Mouse (Mus musculus) embryonic facial prominence, embryonic 15.5 days (tissue): Measurements from ENCODE around the gene Lilr4b. TPM values are rescaled to one million over a fixed set of nuclear protein-coding genes. Genes with fewer than 3 reads are reported as not detected.
"Not testable (repeated sequence)": the region's sequence is repeated elsewhere in the genome, so short reads cannot be mapped to it uniquely, and the experiment has no call there.

Experiments
- ATAC-seq: fragments of 200-750 bp; cut with Nextera tagmentation; 2 replicates; pipeline ENCODE4 v1.8.0; 2017; ENCODE audit warnings: low read depth, moderate TSS enrichment; ENCODE audit not compliant: insufficient number of reproducible peaks, low FRiP score, low TSS enrichment
- H3K27ac ChIP-seq: fragments of 300-500 bp; sonication (generic); replicated peaks from 2 replicates; pipeline ENCODE4 v1.5.1; 2015; ENCODE audit warnings: mild to moderate bottlenecking, inconsistent platforms
- H3K27me3 ChIP-seq: fragments of 300-500 bp; sonication (generic); 2 replicates; pipeline ENCODE4 v1.6.1; 2015; ENCODE audit warnings: inconsistent platforms
- H3K36me3 ChIP-seq: fragments of 300-500 bp; sonication (generic); 2 replicates; pipeline ENCODE4 v1.6.1; 2015; ENCODE audit warnings: mild to moderate bottlenecking, inconsistent platforms
- H3K4me1 ChIP-seq: fragments of 300-500 bp; sonication (generic); 2 replicates; pipeline ENCODE4 v1.6.1; 2015; ENCODE audit warnings: inconsistent platforms
- H3K4me2 ChIP-seq: fragments of 300-500 bp; sonication (generic); replicated peaks from 2 replicates; pipeline ENCODE4 v1.6.1; 2015; ENCODE audit warnings: mild to moderate bottlenecking, inconsistent platforms
- H3K4me3 ChIP-seq: fragments of 300-500 bp; sonication (generic); replicated peaks from 2 replicates; pipeline ENCODE4 v1.5.1; 2015; ENCODE audit warnings: mild to moderate bottlenecking, inconsistent platforms
- H3K9ac ChIP-seq: fragments of 300-500 bp; sonication (generic); 2 replicates; pipeline ENCODE4 v1.6.1; 2015; ENCODE audit warnings: inconsistent platforms
- H3K9me3 ChIP-seq: fragments of 300-500 bp; sonication (generic); replicated peaks from 2 replicates; pipeline ENCODE4 v1.6.1; 2016; ENCODE audit warnings: inconsistent platforms
- WGBS: fragments of 180-500 bp; shearing (Covaris S2); methylation state at CpG from one replicate; pipeline ENCODE4 v1.1.7; 2015; 5-methylcytosine and 5-hydroxymethylcytosine counted together
- polyA plus RNA-seq: library from polyadenylated mRNA; unstranded; fragments of >200 nt; fragmentation: Nextera tagmentation; extraction: Ambion mirVana; gene quantifications from 2 replicates; pipeline ENCODE4 v1.2.1, GENCODE M21; 2015

Gene Lilr4b
- polyA plus RNA-seq = 3.6 and 4.0 TPM in 2 replicates

DNA sequence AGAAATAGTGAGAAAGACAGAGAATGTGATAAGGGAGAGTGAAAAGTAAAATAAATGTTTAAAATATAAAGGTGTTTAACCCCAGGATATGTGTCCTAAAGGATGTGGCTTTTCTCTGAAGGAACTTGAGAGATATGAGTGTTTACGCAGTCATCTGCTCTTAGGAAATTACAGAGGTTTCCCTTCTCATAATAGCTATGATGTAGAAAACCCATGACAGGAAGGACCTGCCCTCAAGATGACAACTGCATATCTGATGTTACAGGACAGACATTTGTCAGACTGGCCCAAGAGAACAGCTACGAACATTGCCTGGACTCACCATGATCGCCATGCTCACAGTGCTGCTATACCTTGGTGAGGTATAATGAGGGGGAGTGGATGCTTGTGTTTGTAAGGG, at the start of gene Lilr4b, which contains the start of gene Gm49339:
Gene Lilr4b (plus strand): TSS at position 236 of the 400 bp plus-strand sequence.
Gene Gm49339 (plus strand): TSS at position 216 of the 400 bp plus-strand sequence.
- not testable (repeated sequence) for H3K9me3 ChIP-seq, H3K36me3 ChIP-seq, H3K27me3 ChIP-seq, H3K9ac ChIP-seq, H3K4me2 ChIP-seq, H3K27ac ChIP-seq, ATAC-seq, H3K4me3 ChIP-seq, H3K4me1 ChIP-seq
- 97% methylated on average over 2 of the region's 3 CpGs for WGBS

DNA sequence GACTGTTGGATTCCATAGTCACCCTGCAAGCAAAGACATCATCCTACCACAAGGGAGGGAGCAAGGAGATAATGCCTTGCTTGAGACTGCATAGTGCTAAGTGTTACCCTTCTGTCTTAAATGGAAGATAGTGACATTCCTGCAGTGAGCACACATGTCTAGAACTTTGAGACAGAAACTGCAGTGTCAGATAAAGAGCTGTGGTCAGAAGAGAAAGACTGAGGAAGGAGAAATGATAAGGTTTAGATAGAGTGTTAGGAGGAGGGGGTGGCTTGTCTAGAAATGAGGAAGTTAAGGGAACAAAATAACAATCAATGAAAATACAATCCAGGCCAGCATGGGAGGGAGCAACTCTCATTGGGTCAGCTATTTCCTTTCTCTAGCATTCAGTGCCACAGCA, 47.5 kb upstream of the Lilr4b start:
- no peaks in the 10 kb centered on the region for H3K4me1 ChIP-seq

DNA sequence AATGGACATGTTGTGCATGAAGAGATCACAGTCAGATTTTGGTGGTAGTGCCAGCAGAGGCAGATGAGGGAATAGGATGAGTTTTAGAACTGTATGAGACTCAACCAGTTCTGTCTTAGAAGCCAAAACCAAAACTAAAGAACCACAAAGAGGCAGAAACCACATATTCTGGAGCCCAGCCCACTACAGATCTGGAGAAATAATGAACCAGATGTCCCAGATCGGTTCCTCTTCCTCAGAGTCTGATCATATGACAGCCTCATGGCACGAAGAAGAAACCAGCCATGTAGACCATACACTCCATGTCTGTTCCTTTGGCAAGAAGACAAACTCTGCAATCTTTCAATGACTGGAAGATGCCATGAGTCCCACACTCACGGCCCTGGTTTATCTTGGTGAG, 44.7 kb upstream of the Lilr4b start:
- Histone ChIP-seq H3K4me1 (no peaks in the 10 kb centered on the region), H3K9ac (no peak overlapping the region), H3K27me3 (no peaks in the 10 kb centered on the region), H3K36me3 (no peaks in the 10 kb centered on the region), H3K27ac (no peak overlapping the region), H3K4me3 (no peak overlapping the region), H3K9me3 (no peaks in the 10 kb centered on the region), H3K4me2 (no peak overlapping the region)
- ATAC-seq = no peak
- 70% methylated on average over 3 of the region's 3 CpGs for WGBS

More for the DNA sequence above, 47.5 kb upstream of the Lilr4b start:
- no peak overlapping the region for H3K27ac ChIP-seq
- H3K4me2 ChIP-seq = no peak overlapping the region
- H3K4me3 ChIP-seq = no peak overlapping the region
- no peak for ATAC-seq
- no peaks in the 10 kb centered on the region for H3K36me3 ChIP-seq
- no peak overlapping the region for H3K9ac ChIP-seq
- no peaks in the 10 kb centered on the region for H3K9me3 ChIP-seq
- H3K27me3 ChIP-seq = no peaks in the 10 kb centered on the region

DNA sequence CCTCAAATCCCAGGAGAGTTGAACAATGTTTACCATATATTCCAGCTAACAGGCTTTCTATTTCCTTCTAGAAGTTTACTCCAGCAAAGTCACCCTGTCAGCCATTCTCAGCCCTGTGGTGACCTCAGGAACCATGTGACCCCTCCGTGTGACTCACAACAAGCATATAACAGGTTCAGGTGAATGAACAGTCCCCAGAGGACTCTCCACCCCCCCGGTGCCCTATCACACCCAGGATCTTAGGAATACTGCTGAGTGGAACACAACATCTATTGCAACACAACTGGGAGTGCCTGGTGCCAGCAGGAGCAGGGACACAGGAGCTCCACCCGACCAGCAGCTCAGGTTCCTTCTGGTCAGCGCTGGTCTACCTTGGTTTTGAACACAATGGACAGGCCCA, 28.8 kb upstream of the Lilr4b start:
- ATAC-seq = no peak
- H3K9ac ChIP-seq = no peak overlapping the region
- no peaks in the 10 kb centered on the region for H3K27me3 ChIP-seq
- no peak overlapping the region for H3K4me2 ChIP-seq
- no peak overlapping the region for H3K4me3 ChIP-seq
- H3K27ac ChIP-seq = no peak overlapping the region
- no peaks in the 10 kb centered on the region for H3K4me1 ChIP-seq
- H3K36me3 ChIP-seq = no peaks in the 10 kb centered on the region
- 77% methylated on average over 4 of the region's 4 CpGs for WGBS
- H3K9me3 ChIP-seq = no peaks in the 10 kb centered on the region

DNA sequence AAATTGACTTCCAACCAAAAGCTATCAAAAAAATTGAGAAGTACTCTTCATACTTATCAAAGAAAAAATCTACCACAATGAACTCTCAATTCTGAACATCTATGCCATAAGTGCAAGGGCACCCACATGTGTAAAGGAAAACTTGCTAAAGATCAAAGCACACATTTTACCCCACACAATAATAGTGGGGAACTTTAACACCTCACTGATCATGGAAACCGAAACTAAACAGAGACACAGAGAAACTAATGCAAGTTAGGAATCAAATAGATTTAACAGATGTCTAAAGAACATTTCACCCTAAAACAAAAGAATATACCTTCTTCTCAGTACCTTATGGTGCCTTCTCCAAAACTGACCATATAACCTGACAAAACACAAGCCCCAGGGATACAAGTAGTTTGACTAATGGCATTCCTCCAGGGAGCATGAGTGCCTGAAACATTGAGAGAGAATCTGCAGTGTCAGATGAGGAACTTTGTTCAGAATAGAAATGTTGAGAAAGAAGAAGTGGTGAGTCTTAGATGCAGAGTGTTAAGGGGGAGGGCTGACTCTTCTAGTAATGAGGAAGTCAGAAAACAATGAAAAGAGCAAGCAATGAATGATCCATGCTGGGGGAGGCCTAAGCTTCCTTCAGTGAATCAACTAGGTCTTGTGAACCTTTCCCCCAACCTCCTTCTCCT, 26.7 kb upstream of the Lilr4b start:
- Histone ChIP-seq H3K4me2 (no peak overlapping the region), H3K9ac (no peak overlapping the region), H3K27ac (no peak overlapping the region), H3K36me3 (no peaks in the 10 kb centered on the region), H3K27me3 (no peaks in the 10 kb centered on the region), H3K4me1 (no peaks in the 10 kb centered on the region), H3K4me3 (no peak overlapping the region), H3K9me3 (no peaks in the 10 kb centered on the region)
- 74% methylated on average over 1 of the region's 1 CpGs for WGBS
- no peak for ATAC-seq

DNA sequence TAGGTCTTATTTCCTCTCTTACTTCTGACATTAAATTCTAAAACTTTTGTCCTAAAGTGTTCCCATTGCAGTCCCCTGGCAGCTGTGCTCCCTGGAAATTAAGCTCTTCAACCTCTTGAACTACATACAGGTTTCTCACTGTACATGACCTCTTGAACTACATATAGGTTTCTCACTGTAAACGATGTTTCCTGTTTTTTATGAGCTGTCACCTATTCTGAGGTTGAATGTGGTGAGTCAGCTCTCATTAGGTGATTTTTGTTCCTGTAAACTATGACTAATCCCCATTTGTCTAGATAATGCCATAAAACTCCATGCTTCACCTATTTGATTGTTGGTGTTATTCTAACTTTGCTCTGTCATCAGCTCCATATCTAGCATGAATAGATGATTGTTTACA, 26.1 kb upstream of the Lilr4b start:
- Histone ChIP-seq H3K9me3 (no peaks in the 10 kb centered on the region), H3K4me1 (no peaks in the 10 kb centered on the region), H3K9ac (no peak overlapping the region), H3K4me3 (no peak overlapping the region), H3K27ac (no peak overlapping the region), H3K4me2 (no peak overlapping the region), H3K27me3 (no peaks in the 10 kb centered on the region), H3K36me3 (no peaks in the 10 kb centered on the region)
- WGBS = 55% methylated on average over 1 of the region's 1 CpGs
- no peak for ATAC-seq

DNA sequence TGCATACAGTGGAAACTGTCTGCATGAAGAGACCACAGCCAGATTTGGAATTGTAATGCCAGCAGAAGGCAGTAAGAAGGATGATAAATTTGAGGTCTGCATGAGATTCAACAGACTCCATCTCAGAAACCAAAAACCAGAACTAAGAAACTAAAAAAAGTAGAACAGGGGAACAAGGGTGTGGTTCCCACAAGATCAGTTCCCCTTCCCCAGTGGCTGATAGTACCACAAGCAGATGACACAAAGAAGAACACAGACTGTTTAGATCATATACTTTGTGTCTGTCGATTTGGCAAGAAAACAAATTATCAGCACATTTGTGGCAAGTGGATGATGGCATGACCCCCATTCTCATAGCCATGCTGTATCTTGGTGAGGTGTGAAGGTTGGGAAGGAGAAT, 24.7 kb upstream of the Lilr4b start:
- H3K27ac ChIP-seq = no peak overlapping the region
- no peaks in the 10 kb centered on the region for H3K4me1 ChIP-seq
- WGBS = 75% methylated on average over 1 of the region's 1 CpGs
- no peak overlapping the region for H3K4me3 ChIP-seq
- ATAC-seq = no peak
- no peak overlapping the region for H3K4me2 ChIP-seq
- no peak overlapping the region for H3K9ac ChIP-seq
- H3K9me3 ChIP-seq = no peaks in the 10 kb centered on the region
- H3K36me3 ChIP-seq = no peaks in the 10 kb centered on the region
- H3K27me3 ChIP-seq = no peaks in the 10 kb centered on the region

DNA sequence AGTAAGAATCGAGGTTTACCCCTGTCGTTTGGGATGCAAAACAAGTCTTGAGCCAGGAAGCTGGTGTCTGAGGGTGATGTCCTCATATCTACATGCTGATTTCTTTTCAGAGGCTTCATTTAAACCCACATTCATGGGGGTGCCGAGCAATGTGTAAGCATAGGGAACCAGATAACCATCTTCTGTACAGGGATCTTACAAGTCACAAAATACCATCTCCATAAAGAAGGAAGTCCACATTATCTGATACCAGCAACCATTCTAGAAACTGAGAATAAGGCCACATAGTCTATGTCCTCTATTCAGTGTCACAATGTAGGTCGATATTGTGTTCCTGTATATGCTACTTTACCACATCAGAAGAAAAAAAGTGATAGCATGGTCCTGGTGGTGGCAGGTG, 24.1 kb upstream of the Lilr4b start:
- Histone ChIP-seq H3K4me2 (no peak overlapping the region), H3K4me1 (no peaks in the 10 kb centered on the region), H3K27me3 (no peaks in the 10 kb centered on the region), H3K36me3 (no peaks in the 10 kb centered on the region), H3K4me3 (no peak overlapping the region), H3K9ac (no peak overlapping the region), H3K27ac (no peak overlapping the region), H3K9me3 (no peaks in the 10 kb centered on the region)
- 69% methylated on average over 4 of the region's 4 CpGs for WGBS
- ATAC-seq = no peak

DNA sequence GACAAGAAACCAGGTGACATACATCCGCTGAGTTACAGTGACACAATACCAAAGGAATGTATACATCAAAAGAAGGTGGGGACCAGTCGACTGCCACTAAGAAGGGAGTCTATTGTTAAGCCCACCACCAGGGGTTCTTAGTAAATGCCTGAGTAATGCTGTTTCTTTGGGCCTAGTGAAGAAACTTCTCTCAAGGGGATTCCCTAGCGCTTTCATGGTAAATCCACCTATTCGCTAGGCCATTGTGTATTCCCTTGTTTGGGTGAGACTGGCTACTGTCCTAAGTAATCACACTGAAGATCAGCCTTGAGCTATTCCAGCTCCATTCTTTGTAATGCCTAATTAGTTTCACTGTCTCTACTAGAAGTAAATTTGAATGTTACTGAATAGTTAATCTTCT, 16.6 kb upstream of the Lilr4b start:
- H3K4me2 ChIP-seq, H3K36me3 ChIP-seq, H3K27me3 ChIP-seq, H3K9me3 ChIP-seq, H3K4me1 ChIP-seq, ATAC-seq, H3K27ac ChIP-seq, H3K9ac ChIP-seq, H3K4me3 ChIP-seq: not testable (repeated sequence)
- 34% methylated on average over 4 of the region's 4 CpGs for WGBS

DNA sequence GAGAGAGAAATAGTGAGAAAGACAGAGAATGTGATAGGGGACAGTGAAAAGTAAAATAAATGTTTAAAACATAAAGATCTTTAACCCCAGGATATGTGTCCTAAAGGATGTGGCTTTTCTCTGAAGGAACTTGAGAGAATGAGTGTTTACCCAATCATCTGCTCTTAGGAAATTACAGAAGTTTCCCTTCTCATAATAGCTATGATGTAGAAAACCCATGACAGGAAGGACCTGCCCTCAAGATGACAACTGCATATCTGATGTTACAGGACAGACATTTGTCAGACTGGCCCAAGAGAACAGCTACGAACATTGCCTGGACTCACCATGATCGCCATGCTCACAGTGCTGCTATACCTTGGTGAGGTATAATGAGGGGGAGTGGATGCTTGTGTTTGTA, 10.3 kb downstream of the Lilr4b start, which contains the start of gene Lilrb4a:
Gene Lilrb4a (plus strand): TSS at position 266 of the 400 bp plus-strand sequence.
- H3K27me3 ChIP-seq, ATAC-seq, H3K4me1 ChIP-seq, H3K27ac ChIP-seq, H3K9ac ChIP-seq, H3K36me3 ChIP-seq, H3K9me3 ChIP-seq, H3K4me2 ChIP-seq, H3K4me3 ChIP-seq: not testable (repeated sequence)
- WGBS = no CpG with 5 or more reads among the region's 2 CpGs

DNA sequence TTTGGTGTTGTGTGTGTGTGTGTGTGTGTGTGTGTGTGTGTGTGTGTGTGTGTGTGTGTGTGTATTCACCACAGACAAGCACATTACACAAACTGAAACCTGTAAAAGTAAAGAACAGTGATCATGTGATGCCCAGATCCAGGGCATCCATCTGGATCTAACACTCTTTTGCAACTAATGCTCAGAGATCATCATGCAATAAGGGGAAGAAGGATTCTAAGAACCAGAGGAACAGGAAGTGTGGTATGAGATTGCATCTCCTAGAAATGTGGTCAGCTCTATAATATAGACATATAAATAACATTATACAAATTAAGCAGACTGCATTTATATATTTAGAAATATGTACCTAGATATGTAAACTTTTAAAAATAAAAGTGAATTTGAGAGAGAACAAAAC, 39.6 kb downstream of the Lilr4b start:
- H3K9ac ChIP-seq = no peak overlapping the region
- no peak overlapping the region for H3K27ac ChIP-seq
- H3K4me2 ChIP-seq = no peak overlapping the region
- H3K4me3 ChIP-seq = no peak overlapping the region
- no peaks in the 10 kb centered on the region for H3K27me3 ChIP-seq
- H3K9me3 ChIP-seq = no peaks in the 10 kb centered on the region
- ATAC-seq = no peak
- H3K36me3 ChIP-seq = no peaks in the 10 kb centered on the region
- no peaks in the 10 kb centered on the region for H3K4me1 ChIP-seq

DNA sequence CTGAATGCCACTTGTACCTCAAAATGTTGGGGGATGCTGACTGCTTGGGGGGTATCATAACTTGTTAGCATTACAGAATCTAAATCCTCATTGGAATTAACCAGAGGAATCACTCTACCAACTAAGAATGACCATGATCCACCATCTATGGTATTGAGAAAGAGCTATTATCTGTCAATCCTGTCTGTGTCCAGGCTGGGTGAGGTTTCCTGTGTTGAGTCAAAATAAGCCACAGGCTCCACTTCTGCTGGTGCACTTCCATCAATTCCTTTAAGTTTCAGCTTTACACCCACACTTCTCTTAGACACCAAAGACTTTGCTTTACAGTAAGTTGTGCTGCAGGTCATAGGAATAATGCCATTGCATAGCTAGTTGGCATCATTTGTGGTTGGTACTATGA, 41.0 kb downstream of the Lilr4b start:
- Histone ChIP-seq H3K9me3 (no peaks in the 10 kb centered on the region), H3K27me3 (no peaks in the 10 kb centered on the region), H3K27ac (no peak overlapping the region), H3K36me3 (no peaks in the 10 kb centered on the region), H3K9ac (no peak overlapping the region), H3K4me3 (no peak overlapping the region), H3K4me1 (no peaks in the 10 kb centered on the region), H3K4me2 (no peak overlapping the region)
- ATAC-seq = no peak
